Mouse (Mus musculus) kidney, postnatal 0 days (tissue): ENCODE measurements at regions not wholly inside any gene's neighbourhood (a gene's known extent, or its start where the extent isn't known, plus 50 kb on each side); places are given as distances from the start of the nearest gene placed in this dataset.

Experiments used
- ATAC-seq: fragments of 200-750 bp; cut with Nextera tagmentation; replicated peaks from 2 replicates; pipeline ENCODE4 v1.8.0; 2017; ENCODE audit warnings: low read depth, moderate number of reproducible peaks, moderate TSS enrichment, moderate library complexity; ENCODE audit not compliant: low FRiP score
- DNase-seq: peaks from one replicate; pipeline ENCODE4 v3.0.0-alpha.2; 2016; ENCODE audit warnings: low spot score
- H3K27ac ChIP-seq: fragments of 300-500 bp; sonication (generic); 2 replicates; pipeline ENCODE4 v1.5.1; 2014; ENCODE audit warnings: mild to moderate bottlenecking
- H3K27me3 ChIP-seq: fragments of 300-500 bp; sonication (generic); 2 replicates; pipeline ENCODE4 v1.6.1; 2014; ENCODE audit warnings: low read length, mixed read lengths; ENCODE audit not compliant: insufficient read depth
- H3K36me3 ChIP-seq: fragments of 300-500 bp; sonication (generic); 2 replicates; pipeline ENCODE4 v1.6.1; 2014; ENCODE audit warnings: low read length, mixed read lengths; ENCODE audit not compliant: insufficient read depth
- H3K4me1 ChIP-seq: fragments of 300-500 bp; sonication (generic); replicated peaks from 2 replicates; pipeline ENCODE4 v1.6.1; 2014; ENCODE audit warnings: antibody characterized with exemption, low read length, mixed read lengths; ENCODE audit not compliant: insufficient read depth
- H3K4me2 ChIP-seq: fragments of 300-500 bp; sonication (generic); 2 replicates; pipeline ENCODE4 v1.6.1; 2014; ENCODE audit warnings: mild to moderate bottlenecking, low read length, moderate library complexity, mixed read lengths
- H3K4me3 ChIP-seq: fragments of 300-500 bp; sonication (generic); replicated peaks from 2 replicates; pipeline ENCODE4 v1.5.1; 2014; ENCODE audit warnings: low read depth, low read length
- H3K9ac ChIP-seq: fragments of 300-500 bp; sonication (generic); 2 replicates; pipeline ENCODE4 v1.6.1; 2014; ENCODE audit warnings: low read depth, low read length
- H3K9me3 ChIP-seq: fragments of 300-500 bp; sonication (generic); replicated peaks from 2 replicates; pipeline ENCODE4 v1.6.1; 2016; ENCODE audit warnings: low read length, inconsistent platforms, mixed read lengths
- CTCF ChIP-seq: IDR thresholded peaks from 2 replicates; pipeline ENCODE4 v1.5.1; 2016; ENCODE audit warnings: antibody characterized with exemption, low read depth, mild to moderate bottlenecking, moderate library complexity
- WGBS: fragments of 180-500 bp; shearing (Covaris S2); extraction: QIAGEN DNeasy Blood & Tissue Kit; methylation state at CpG from one replicate; pipeline ENCODE4 v1.1.7; 2014; 5-methylcytosine and 5-hydroxymethylcytosine counted together

- H3K4me3 ChIP-seq, result no peak overlapping the region
- H3K27me3 ChIP-seq, result no peaks in the 10 kb centered on the region
- WGBS, result 13% methylated on average over 11 of the region's 11 CpGs
- peak; percentile 69 for DNase-seq
- H3K9ac ChIP-seq, result 0 out of 2 replicates have a peak overlapping the region, but pooled peaks have one; percentile 18
- H3K9me3 ChIP-seq, result no peaks in the 10 kb centered on the region
- peak overlapping the region; percentile 38 for H3K4me2 ChIP-seq
- peaks cover 23% of the 10 kb centered on the region; the same call in 1 of the 2 replicates for H3K4me1 ChIP-seq
- TF ChIP-seq CTCF, result no peak
- ATAC-seq, result 0 out of 2 replicates have a peak, but pooled peaks have one; percentile 21
- H3K36me3 ChIP-seq, result no peaks in the 10 kb centered on the region
- H3K27ac ChIP-seq, result peak overlapping the region; percentile 64
Observed at GRCm38 (mm10) chr5:64738096-64738780, 65.0 kb upstream of the Klf3 start.

GRCm38 (mm10) chr5:64738781-64739310, 64.3 kb upstream of the Klf3 start:
- ATAC-seq (no peak), DNase-seq (no peak)
- 19% methylated on average over 10 of the region's 10 CpGs for WGBS
- H3K4me3 ChIP-seq, result no peak overlapping the region
- H3K27me3 ChIP-seq, result no peaks in the 10 kb centered on the region
- peak overlapping the region; percentile 62; the same call in 1 of the 2 replicates for H3K27ac ChIP-seq
- no peaks in the 10 kb centered on the region for H3K9me3 ChIP-seq
- H3K36me3 ChIP-seq, result no peaks in the 10 kb centered on the region
- H3K4me2 ChIP-seq, result peak overlapping the region; percentile 38; the same call in 1 of the 2 replicates
- peaks cover 23% of the 10 kb centered on the region; the same call in 1 of the 2 replicates for H3K4me1 ChIP-seq
- H3K9ac ChIP-seq, result no peak overlapping the region
- TF ChIP-seq CTCF, result no peak

GRCm38 (mm10) chr5:64739311-64740261, 63.6 kb upstream of the Klf3 start:
- H3K9ac ChIP-seq, result no peak overlapping the region
- TF ChIP-seq CTCF, result no peak
- no peak overlapping the region for H3K4me2 ChIP-seq
- H3K4me1 ChIP-seq, result peaks cover 23% of the 10 kb centered on the region; the same call in 1 of the 2 replicates
- no peaks in the 10 kb centered on the region for H3K27me3 ChIP-seq
- ATAC-seq, result peak; percentile 68
- H3K4me3 ChIP-seq, result no peak overlapping the region
- 11% methylated on average over 15 of the region's 15 CpGs for WGBS
- no peaks in the 10 kb centered on the region for H3K36me3 ChIP-seq
- H3K9me3 ChIP-seq, result no peaks in the 10 kb centered on the region
- peak overlapping the region; percentile 62 for H3K27ac ChIP-seq
- DNase-seq, result peak; percentile 86

- Histone ChIP-seq H3K27me3 (no peaks in the 10 kb centered on the region), H3K9ac (no peak overlapping the region), H3K4me2 (no peak overlapping the region), H3K9me3 (no peaks in the 10 kb centered on the region), H3K36me3 (no peaks in the 10 kb centered on the region), H3K4me1 (peaks cover 10% of the 10 kb centered on the region; the same call in 1 of the 2 replicates), H3K4me3 (no peak overlapping the region), H3K27ac (no peak overlapping the region)
- no peak for DNase-seq
- ATAC-seq, result no peak
- WGBS, result 92% methylated on average over 4 of the region's 4 CpGs
- no peak for TF ChIP-seq CTCF
Observed at GRCm38 (mm10) chr5:64744041-64744440, 59.1 kb upstream of the Klf3 start.

GRCm38 (mm10) chr5:64744455-64744854, 58.7 kb upstream of the Klf3 start:
- 88% methylated on average over 5 of the region's 5 CpGs for WGBS

GRCm38 (mm10) chr5:64747461-64747860, 55.7 kb upstream of the Klf3 start:
- Histone ChIP-seq H3K36me3 (no peaks in the 10 kb centered on the region), H3K4me2 (no peak overlapping the region), H3K27me3 (no peaks in the 10 kb centered on the region), H3K9me3 (no peaks in the 10 kb centered on the region), H3K4me1 (no peaks in the 10 kb centered on the region), H3K4me3 (no peak overlapping the region), H3K9ac (no peak overlapping the region), H3K27ac (no peak overlapping the region)
- DNase-seq (no peak), ATAC-seq (no peak)
- TF ChIP-seq CTCF, result no peak
- WGBS, result 34% methylated on average over 1 of the region's 1 CpGs

More at GRCm38 (mm10) chr5:64744455-64744854, 58.7 kb upstream of the Klf3 start:
- H3K36me3 ChIP-seq, result no peaks in the 10 kb centered on the region
- H3K9ac ChIP-seq, result no peak overlapping the region
- H3K4me3 ChIP-seq, result no peak overlapping the region
- H3K4me1 ChIP-seq, result peaks cover 6% of the 10 kb centered on the region; the same call in 1 of the 2 replicates
- ATAC-seq (no peak), DNase-seq (no peak)
- TF ChIP-seq CTCF, result no peak
- H3K27ac ChIP-seq, result no peak overlapping the region
- no peaks in the 10 kb centered on the region for H3K27me3 ChIP-seq
- no peak overlapping the region for H3K4me2 ChIP-seq
- no peaks in the 10 kb centered on the region for H3K9me3 ChIP-seq
